Mouse (Mus musculus) bone marrow, adult 2 months (tissue): ENCODE data around the gene Twf2.

Experiments used
- CTCF ChIP-seq: fragments of 200-500 bp; IDR thresholded peaks from 2 replicates; pipeline ENCODE4 v1.5.1; 2011; ENCODE audit warnings: low read length, control low read depth; ENCODE audit not compliant: control insufficient read depth, insufficient read depth
- POLR2A ChIP-seq: fragments of 200-500 bp; IDR thresholded peaks from 2 replicates; pipeline ENCODE4 v1.6.1; 2011; ENCODE audit warnings: low read depth, mild to moderate bottlenecking, control low read depth, low read length, borderline replicate concordance; ENCODE audit not compliant: control insufficient read depth

GRCm38 (mm10) chr9:106236156-106236817 is 33.4 kb downstream of the Twf2 start:
- no peak for TF ChIP-seq CTCF
- no peak for TF ChIP-seq POLR2A
